Mouse (Mus musculus) testis, adult 2 months (tissue): ENCODE results near the gene Foxn3.

ENCODE experiments used
- CTCF ChIP-seq: fragments of 200-500 bp; IDR thresholded peaks from 2 replicates; pipeline ENCODE4 v1.5.1; 2012; ENCODE audit warnings: low read depth, mild to moderate bottlenecking, inconsistent platforms, low read length, moderate library complexity; ENCODE audit not compliant: control insufficient read depth, insufficient read depth, insufficient replicate concordance
- POLR2A ChIP-seq: fragments of 200-500 bp; IDR thresholded peaks from 2 replicates; pipeline ENCODE4 v1.6.1; 2012; ENCODE audit warnings: low read depth, mild to moderate bottlenecking, inconsistent platforms, low read length, moderate library complexity; ENCODE audit not compliant: control insufficient read depth

DNA sequence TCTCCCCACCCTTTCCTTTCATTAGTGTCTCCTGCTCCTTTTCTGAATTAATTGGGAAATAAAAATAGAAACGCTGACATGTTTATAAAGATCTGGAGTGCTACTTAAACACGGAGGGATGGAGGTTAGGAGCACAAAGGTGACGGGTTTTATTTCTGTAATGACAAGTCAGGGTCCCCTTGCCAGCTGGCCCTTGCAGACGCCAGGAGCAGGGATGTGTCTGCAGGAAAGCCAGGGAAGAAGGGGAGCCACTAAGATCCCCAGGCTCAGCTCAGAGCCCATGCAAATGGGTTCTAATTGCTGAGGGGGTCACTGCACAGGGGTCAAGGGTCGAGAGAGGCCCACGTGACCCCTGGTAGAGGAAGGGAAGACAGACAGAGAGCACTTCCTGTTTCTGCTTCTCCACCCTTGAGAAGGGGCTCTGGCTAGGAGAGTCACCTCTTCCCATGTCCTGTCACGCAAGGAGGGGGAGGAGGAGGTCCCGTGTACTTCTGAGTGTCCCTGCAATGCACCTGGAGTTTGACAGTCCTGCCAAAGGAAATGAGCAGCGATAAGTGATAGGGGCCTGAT lies 36.7 kb downstream of the Foxn3 start:
- TF ChIP-seq CTCF (no peak), POLR2A (no peak)
